Mouse (Mus musculus) lung, embryonic 16.5 days (tissue): Measurements from ENCODE around the gene Nipal3. TPM values are rescaled to one million over a fixed set of nuclear protein-coding genes. Genes with fewer than 3 reads are reported as not detected.

Source experiments
- ATAC-seq: fragments of 200-750 bp; cut with Nextera tagmentation; 2 replicates; pipeline ENCODE4 v1.8.0; 2017; ENCODE audit warnings: low read depth, mild to moderate bottlenecking, moderate library complexity
- H3K27ac ChIP-seq: fragments of 300-500 bp; sonication (generic); 2 replicates; pipeline ENCODE4 v1.5.1; 2014; ENCODE audit warnings: mild to moderate bottlenecking, control low read depth, low read length
- H3K27me3 ChIP-seq: fragments of 300-500 bp; sonication (generic); 2 replicates; pipeline ENCODE4 v1.6.1; 2014; ENCODE audit warnings: low read depth, low read length, mixed read lengths; ENCODE audit not compliant: control insufficient read depth, insufficient read depth
- H3K36me3 ChIP-seq: fragments of 300-500 bp; sonication (generic); 2 replicates; pipeline ENCODE4 v1.6.1; 2014; ENCODE audit warnings: low read length; ENCODE audit not compliant: control insufficient read depth, insufficient read depth
- H3K4me1 ChIP-seq: fragments of 300-500 bp; sonication (generic); replicated peaks from 2 replicates; pipeline ENCODE4 v1.6.1; 2014; ENCODE audit warnings: low read length, mixed read lengths; ENCODE audit not compliant: control insufficient read depth, insufficient read depth
- H3K4me2 ChIP-seq: fragments of 300-500 bp; sonication (generic); 2 replicates; pipeline ENCODE4 v1.6.1; 2014; ENCODE audit warnings: low read depth, low read length, control low read depth
- H3K4me3 ChIP-seq: fragments of 300-500 bp; sonication (generic); 2 replicates; pipeline ENCODE4 v1.5.1; 2014; ENCODE audit warnings: mild to moderate bottlenecking, low read length, control low read depth
- H3K9ac ChIP-seq: fragments of 300-500 bp; sonication (generic); 2 replicates; pipeline ENCODE4 v1.6.1; 2014; ENCODE audit warnings: low read length, control low read depth
- H3K9me3 ChIP-seq: fragments of 300-500 bp; sonication (generic); 2 replicates; pipeline ENCODE4 v1.6.1; 2016; ENCODE audit warnings: low read length; ENCODE audit not compliant: control insufficient read depth
- WGBS: fragments of 180-500 bp; shearing (Covaris S2); extraction: QIAGEN DNeasy Blood & Tissue Kit; methylation state at CpG from one replicate; pipeline ENCODE4 v1.1.7; 2014; 5-methylcytosine and 5-hydroxymethylcytosine counted together
- polyA plus RNA-seq: library from polyadenylated mRNA; unstranded; fragments of >200 nt; fragmentation: Nextera tagmentation; extraction: Ambion mirVana; gene quantifications from 2 replicates; pipeline ENCODE4 v1.2.1, GENCODE M21; 2015

Nipal3 gene
- polyA plus RNA-seq, 1 experiment from 2014 or later = 4.8 TPM

DNA sequence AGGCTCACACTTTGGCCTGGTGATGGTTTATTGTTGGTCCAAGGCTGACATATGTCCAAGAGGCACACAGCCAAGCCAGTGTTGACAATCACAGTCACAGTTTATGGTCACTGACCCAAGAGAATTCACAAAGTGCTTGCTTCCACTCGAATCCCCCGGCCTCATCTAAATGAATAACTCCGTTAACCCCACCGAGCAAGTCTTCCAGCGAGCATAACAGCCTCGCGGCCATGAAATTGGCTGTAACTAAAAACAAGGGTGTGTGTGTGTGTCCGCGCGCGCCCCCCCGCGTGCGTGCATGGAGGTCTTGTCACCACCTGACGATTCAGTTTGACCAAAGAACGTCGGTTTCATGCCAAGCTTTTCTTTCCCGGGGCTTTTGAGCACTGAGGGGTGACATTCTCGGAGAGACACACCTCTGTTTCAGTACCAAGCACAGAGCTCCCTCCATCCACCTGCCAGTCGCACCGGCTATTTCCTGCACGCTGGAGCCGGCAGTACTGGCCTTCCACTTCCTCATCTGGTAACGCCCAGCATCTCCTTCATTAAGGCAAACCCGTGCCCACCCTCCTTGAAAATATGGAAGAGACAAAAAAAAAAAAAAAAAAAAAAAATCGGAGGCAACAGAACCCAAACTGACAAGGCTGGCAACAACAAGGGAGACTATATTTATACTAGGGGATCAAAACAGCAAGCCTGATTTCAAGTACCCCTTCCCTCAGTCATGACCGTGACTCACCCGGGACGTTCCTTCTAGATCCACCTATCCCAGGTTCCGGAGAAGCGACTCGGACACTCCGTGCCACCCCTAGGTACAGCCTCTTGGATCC is 932 bp downstream of the Nipal3 start:
- 1% methylated on average over 33 of the region's 33 CpGs for WGBS
- Histone ChIP-seq H3K27ac (peak overlapping the region; percentile 26), H3K36me3 (no peaks in the 10 kb centered on the region; the same call in 1 of the 2 replicates), H3K27me3 (no peaks in the 10 kb centered on the region), H3K4me3 (peak overlapping the region; percentile 74), H3K4me1 (peaks cover 11% of the 10 kb centered on the region), H3K9ac (peak overlapping the region; percentile 43), H3K9me3 (no peaks in the 10 kb centered on the region), H3K4me2 (peak overlapping the region; percentile 88)
- ATAC-seq = peak; percentile 34; the same call in 1 of the 2 replicates

GRCm38 (mm10) chr4:135493271-135493670 is 1.6 kb downstream of the Nipal3 start:
- 42% methylated on average over 4 of the region's 4 CpGs for WGBS
- no peaks in the 10 kb centered on the region; the same call in none of the 2 replicates for H3K36me3 ChIP-seq
- H3K9me3 ChIP-seq = no peaks in the 10 kb centered on the region
- peak overlapping the region; percentile 74 for H3K4me3 ChIP-seq
- ATAC-seq = no peak
- H3K4me1 ChIP-seq = peaks cover 11% of the 10 kb centered on the region
- peak overlapping the region; percentile 43 for H3K9ac ChIP-seq
- peak overlapping the region; percentile 88 for H3K4me2 ChIP-seq
- no peak overlapping the region for H3K27ac ChIP-seq
- H3K27me3 ChIP-seq = no peaks in the 10 kb centered on the region

DNA sequence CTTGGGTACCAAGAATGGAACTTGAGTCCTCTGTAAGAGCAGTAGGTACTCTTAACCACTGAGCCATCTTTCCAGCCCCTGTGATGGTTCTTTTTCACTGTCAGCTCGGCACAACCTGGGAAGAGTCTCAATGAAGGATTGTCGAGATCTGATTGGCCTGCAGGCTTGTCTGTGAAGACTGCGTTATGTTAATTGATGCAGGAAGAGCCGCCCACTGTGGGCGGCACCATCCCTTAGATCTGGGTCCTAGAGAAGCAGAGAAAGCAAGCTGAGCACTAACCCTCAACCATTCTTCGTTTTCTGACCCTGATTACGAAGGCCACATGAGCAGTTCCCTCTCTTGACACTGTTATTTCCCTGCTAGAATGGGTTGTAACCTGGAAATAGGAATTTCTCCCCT is 5.6 kb downstream of the Nipal3 start:
- 83% methylated on average over 7 of the region's 7 CpGs for WGBS
- Histone ChIP-seq H3K27ac (no peak overlapping the region), H3K36me3 (no peaks in the 10 kb centered on the region; the same call in none of the 2 replicates), H3K4me2 (no peak overlapping the region), H3K4me3 (no peak overlapping the region), H3K9ac (no peak overlapping the region), H3K4me1 (peaks cover 5% of the 10 kb centered on the region; the same call in 1 of the 2 replicates), H3K9me3 (no peaks in the 10 kb centered on the region), H3K27me3 (no peaks in the 10 kb centered on the region)
- ATAC-seq = no peak

- Histone ChIP-seq H3K4me2 (no peak overlapping the region), H3K27me3 (no peaks in the 10 kb centered on the region), H3K4me3 (no peak overlapping the region), H3K36me3 (no peaks in the 10 kb centered on the region; the same call in none of the 2 replicates), H3K27ac (no peak overlapping the region), H3K9ac (no peak overlapping the region), H3K4me1 (no peaks in the 10 kb centered on the region), H3K9me3 (no peaks in the 10 kb centered on the region)
- WGBS = 84% methylated on average over 11 of the region's 11 CpGs
- ATAC-seq = no peak
These were observed 8.5 kb downstream of the Nipal3 start for GRCm38 (mm10) chr4:135486352-135486751.

DNA sequence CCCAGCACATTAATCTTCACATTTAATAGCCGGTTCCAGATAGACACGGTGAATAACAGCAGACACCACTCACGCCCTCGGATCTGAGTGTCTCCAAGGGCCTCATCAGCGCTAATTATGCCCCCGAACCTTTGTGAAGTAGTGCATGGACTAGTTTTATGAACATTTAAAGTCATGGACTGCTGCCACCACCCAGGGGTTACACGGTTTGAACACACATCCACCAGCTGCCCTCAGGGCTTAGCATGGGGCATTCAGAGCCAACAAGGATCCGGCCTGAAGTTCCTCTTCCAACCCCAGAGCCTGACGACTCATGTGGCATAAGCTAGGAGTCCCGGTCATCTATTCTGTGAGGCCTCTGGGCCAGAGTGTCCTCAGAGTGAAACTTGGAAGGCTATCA is 9.8 kb downstream of the Nipal3 start:
- H3K27ac ChIP-seq = no peak overlapping the region
- ATAC-seq = no peak
- no peak overlapping the region for H3K4me2 ChIP-seq
- 60% methylated on average over 10 of the region's 10 CpGs for WGBS
- no peak overlapping the region for H3K9ac ChIP-seq
- no peaks in the 10 kb centered on the region for H3K9me3 ChIP-seq
- no peaks in the 10 kb centered on the region for H3K27me3 ChIP-seq
- no peaks in the 10 kb centered on the region for H3K4me1 ChIP-seq
- H3K4me3 ChIP-seq = no peak overlapping the region
- H3K36me3 ChIP-seq = no peaks in the 10 kb centered on the region; the same call in none of the 2 replicates

DNA sequence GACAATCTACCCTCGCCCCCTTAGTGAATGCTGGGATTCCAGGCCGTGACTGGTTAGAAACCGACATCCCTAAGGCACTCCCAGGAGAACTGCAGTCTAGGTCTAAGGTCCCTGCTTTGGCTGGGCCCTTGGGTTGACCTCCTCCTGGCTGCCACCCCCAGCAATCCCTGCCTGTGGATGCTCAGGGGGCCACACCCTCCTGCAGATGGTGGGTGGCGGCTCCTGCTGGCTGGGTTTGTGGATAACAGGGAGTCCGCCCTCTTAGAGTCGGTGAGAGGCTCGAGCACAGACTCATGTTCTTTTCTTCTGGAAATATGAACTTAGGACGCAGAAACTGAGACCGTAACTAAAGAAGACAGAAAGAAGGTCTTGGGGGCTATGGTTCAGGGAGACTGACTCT is 14.5 kb downstream of the Nipal3 start:
- WGBS = 76% methylated on average over 9 of the region's 9 CpGs
- ATAC-seq = no peak
- H3K9ac ChIP-seq = no peak overlapping the region
- no peak overlapping the region for H3K4me3 ChIP-seq
- no peaks in the 10 kb centered on the region for H3K36me3 ChIP-seq
- no peaks in the 10 kb centered on the region for H3K9me3 ChIP-seq
- H3K27me3 ChIP-seq = no peaks in the 10 kb centered on the region
- no peaks in the 10 kb centered on the region for H3K4me1 ChIP-seq
- no peak overlapping the region for H3K27ac ChIP-seq
- H3K4me2 ChIP-seq = no peak overlapping the region

DNA sequence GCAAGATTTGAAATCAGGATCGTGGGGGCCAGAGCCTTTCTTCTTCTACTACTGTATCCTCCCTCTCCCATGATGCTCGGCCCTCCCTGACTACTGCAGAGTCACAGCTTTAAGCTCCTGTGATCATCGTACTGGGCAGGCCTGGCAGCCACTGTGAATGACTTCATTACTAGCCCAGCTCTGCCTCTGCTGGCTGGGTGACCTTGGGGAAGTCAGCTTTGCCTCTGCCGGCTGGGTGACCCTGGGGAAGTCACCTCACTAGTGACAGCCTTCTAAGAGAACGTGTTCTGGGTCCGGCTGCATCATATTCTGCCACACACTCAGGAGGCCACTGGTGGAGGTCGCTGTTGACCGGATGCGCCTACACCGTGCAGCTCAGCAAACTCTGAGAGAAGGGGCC is 17.0 kb downstream of the Nipal3 start:
- H3K9me3 ChIP-seq = no peaks in the 10 kb centered on the region
- H3K4me1 ChIP-seq = no peaks in the 10 kb centered on the region
- no peak overlapping the region for H3K4me2 ChIP-seq
- H3K27ac ChIP-seq = no peak overlapping the region
- no peak overlapping the region for H3K9ac ChIP-seq
- WGBS = 75% methylated on average over 10 of the region's 10 CpGs
- no peak overlapping the region for H3K4me3 ChIP-seq
- H3K36me3 ChIP-seq = no peaks in the 10 kb centered on the region
- H3K27me3 ChIP-seq = no peaks in the 10 kb centered on the region
- ATAC-seq = no peak

GRCm38 (mm10) chr4:135463406-135463805 is 31.4 kb downstream of the Nipal3 start:
- H3K27ac ChIP-seq = no peak overlapping the region
- no peaks in the 10 kb centered on the region for H3K9me3 ChIP-seq
- no peaks in the 10 kb centered on the region for H3K27me3 ChIP-seq
- no peaks in the 10 kb centered on the region for H3K4me1 ChIP-seq
- H3K4me2 ChIP-seq = no peak overlapping the region
- H3K36me3 ChIP-seq = no peaks in the 10 kb centered on the region
- no peak overlapping the region for H3K4me3 ChIP-seq
- no peak overlapping the region for H3K9ac ChIP-seq
- WGBS = 90% methylated on average over 11 of the region's 11 CpGs
- ATAC-seq = no peak

GRCm38 (mm10) chr4:135453572-135453971 is 41.3 kb downstream of the Nipal3 start:
- H3K4me1 ChIP-seq = peaks cover 23% of the 10 kb centered on the region
- no peaks in the 10 kb centered on the region for H3K27me3 ChIP-seq
- H3K27ac ChIP-seq = peak overlapping the region; percentile 41
- no peak overlapping the region for H3K4me3 ChIP-seq
- H3K9me3 ChIP-seq = no peaks in the 10 kb centered on the region
- H3K4me2 ChIP-seq = no peak overlapping the region
- ATAC-seq = peak; percentile 64; the same call in 1 of the 2 replicates
- 0 out of 2 replicates have a peak overlapping the region, but pooled peaks have one; percentile 23 for H3K9ac ChIP-seq
- WGBS = 52% methylated on average over 12 of the region's 12 CpGs
- H3K36me3 ChIP-seq = no peaks in the 10 kb centered on the region
